Mouse (Mus musculus) lung, adult 2 months (tissue): Measurements from ENCODE around the gene Srpr. TPM values are rescaled to one million over a fixed set of nuclear protein-coding genes. Genes with fewer than 3 reads are reported as not detected.

Source experiments
- DNase-seq: peaks from one replicate; pipeline ENCODE4 v3.0.0; 2022
- H3K4me1 ChIP-seq: fragments of 200-500 bp; 2 replicates; pipeline ENCODE4 v1.6.1; 2011; ENCODE audit warnings: low read length; ENCODE audit not compliant: control insufficient read depth, insufficient read depth
- H3K4me3 ChIP-seq: fragments of 200-500 bp; replicated peaks from 2 replicates; pipeline ENCODE3; 2011; ENCODE audit warnings: low read depth, mild to moderate bottlenecking, control low read depth, low read length; ENCODE audit errors: extremely low read depth
- CTCF ChIP-seq: fragments of 200-500 bp; IDR thresholded peaks from 2 replicates; pipeline ENCODE4 v1.5.1; 2011; ENCODE audit warnings: mild to moderate bottlenecking, low read length, control low read depth; ENCODE audit not compliant: insufficient read depth
- POLR2A ChIP-seq: fragments of 200-500 bp; IDR thresholded peaks from 2 replicates; pipeline ENCODE4 v1.6.1; 2011; ENCODE audit warnings: low read depth, mild to moderate bottlenecking, control low read depth, low read length, borderline replicate concordance; ENCODE audit errors: extremely low read depth
- WGBS: fragments of 180-500 bp; shearing (Covaris S2); methylation state at CpG from one replicate; pipeline ENCODE4 v1.1.7; 2018; 5-methylcytosine and 5-hydroxymethylcytosine counted together
- polyA plus RNA-seq: library from polyadenylated mRNA; depleted of rRNA; stranded (reverse); fragments of >200 nt; gene quantifications from 2 replicates; pipeline ENCODE4 v1.2.3, GENCODE M21; 2012

Gene Srpr
- polyA plus RNA-seq, 1 experiment: 88.1 TPM

- WGBS: 2% methylated on average over 21 of the region's 21 CpGs
- TF ChIP-seq POLR2A (no peak), CTCF (no peak)
These were observed 68.2 kb downstream of the Srpr start for GRCm38 (mm10) chr9:35267976-35268715.

GRCm38 (mm10) chr9:35277855-35278365, 77.9 kb downstream of the Srpr start:
- no peak for TF ChIP-seq CTCF
- TF ChIP-seq POLR2A: no peak
- DNase-seq: no peak
- WGBS: 74% methylated on average over 3 of the region's 3 CpGs

More at GRCm38 (mm10) chr9:35267976-35268715, 68.2 kb downstream of the Srpr start:
- no peak for DNase-seq
- Histone ChIP-seq H3K4me3 (peak overlapping the region; percentile 74), H3K4me1 (peaks cover 3% of the 10 kb centered on the region; the same call in 1 of the 2 replicates)

GRCm38 (mm10) chr9:35278451-35278850, 78.5 kb downstream of the Srpr start:
- TF ChIP-seq POLR2A (no peak), CTCF (no peak)
- DNase-seq: no peak
- Histone ChIP-seq H3K4me1 (no peaks in the 10 kb centered on the region; the same call in 1 of the 2 replicates), H3K4me3 (no peak overlapping the region)
- WGBS: 76% methylated on average over 4 of the region's 4 CpGs

More at GRCm38 (mm10) chr9:35277855-35278365, 77.9 kb downstream of the Srpr start:
- Histone ChIP-seq H3K4me1 (no peaks in the 10 kb centered on the region; the same call in 1 of the 2 replicates), H3K4me3 (no peak overlapping the region)

- WGBS: 12% methylated on average over 5 of the region's 5 CpGs
- no peak overlapping the region for H3K4me3 ChIP-seq
- H3K4me1 ChIP-seq: no peaks in the 10 kb centered on the region; the same call in 1 of the 2 replicates
- DNase-seq: peak; percentile 36
- TF ChIP-seq POLR2A: no peak
- peak; percentile 50; the same call in 1 of the 2 replicates for TF ChIP-seq CTCF
These were observed 82.3 kb downstream of the Srpr start for GRCm38 (mm10) chr9:35282006-35282850.

GRCm38 (mm10) chr9:35282851-35283200, 82.9 kb downstream of the Srpr start:
- 57% methylated on average over 5 of the region's 5 CpGs for WGBS
- Histone ChIP-seq H3K4me1 (no peaks in the 10 kb centered on the region; the same call in 1 of the 2 replicates), H3K4me3 (no peak overlapping the region)
- TF ChIP-seq CTCF (no peak), POLR2A (no peak)
- DNase-seq: no peak

GRCm38 (mm10) chr9:35283415-35284069, 83.6 kb downstream of the Srpr start:
- no peak for DNase-seq
- TF ChIP-seq CTCF (no peak), POLR2A (no peak)
- 76% methylated on average over 13 of the region's 13 CpGs for WGBS
- no peaks in the 10 kb centered on the region; the same call in 1 of the 2 replicates for H3K4me1 ChIP-seq
- H3K4me3 ChIP-seq: no peak overlapping the region

- 88% methylated on average over 4 of the region's 4 CpGs for WGBS
- no peaks in the 10 kb centered on the region; the same call in 1 of the 2 replicates for H3K4me1 ChIP-seq
These were observed 84.4 kb downstream of the Srpr start for GRCm38 (mm10) chr9:35284351-35284750.

GRCm38 (mm10) chr9:35286351-35286750, 86.4 kb downstream of the Srpr start:
- TF ChIP-seq POLR2A (no peak), CTCF (no peak)
- Histone ChIP-seq H3K4me3 (no peak overlapping the region), H3K4me1 (no peaks in the 10 kb centered on the region; the same call in 1 of the 2 replicates)
- DNase-seq: no peak
- WGBS: 84% methylated on average over 3 of the region's 3 CpGs

More at GRCm38 (mm10) chr9:35284351-35284750, 84.4 kb downstream of the Srpr start:
- no peak for DNase-seq
- no peak for TF ChIP-seq CTCF
- no peak for TF ChIP-seq POLR2A
- no peak overlapping the region for H3K4me3 ChIP-seq

- no peak for DNase-seq
- 44% methylated on average over 7 of the region's 7 CpGs for WGBS
- TF ChIP-seq CTCF: no peak
- TF ChIP-seq POLR2A: no peak
- no peaks in the 10 kb centered on the region for H3K4me1 ChIP-seq
- H3K4me3 ChIP-seq: no peak overlapping the region
These were observed 90.0 kb downstream of the Srpr start for GRCm38 (mm10) chr9:35289992-35290391.
